Mouse (Mus musculus) thymus, adult 2 months (tissue): Measurements from ENCODE around the gene Lin37. TPM values are rescaled to one million over a fixed set of nuclear protein-coding genes. Genes with fewer than 3 reads are reported as not detected.
A peak's percentile ranks its signal among the peaks of the same experiment; 100 is the strongest.

Experiments used
- DNase-seq: peaks from one replicate; pipeline ENCODE4 v3.0.0; 2021
- H3K27ac ChIP-seq: fragments of 200-500 bp; 2 replicates; pipeline ENCODE4 v1.5.1; 2012; ENCODE audit warnings: low read length, control low read depth; ENCODE audit not compliant: control insufficient read depth, insufficient read depth
- H3K27me3 ChIP-seq: fragments of 200-500 bp; 2 replicates; pipeline ENCODE4 v1.6.1; 2012; ENCODE audit warnings: mild to moderate bottlenecking, low read length, moderate library complexity, mixed read lengths; ENCODE audit not compliant: control insufficient read depth, insufficient read depth
- H3K36me3 ChIP-seq: fragments of 200-500 bp; 2 replicates; pipeline ENCODE4 v1.6.1; 2012; ENCODE audit warnings: mild to moderate bottlenecking, low read length, moderate library complexity; ENCODE audit not compliant: control insufficient read depth, insufficient read depth
- H3K4me1 ChIP-seq: fragments of 200-500 bp; replicated peaks from 2 replicates; pipeline ENCODE4 v1.6.1; 2012; ENCODE audit warnings: low read length; ENCODE audit not compliant: control insufficient read depth, insufficient read depth
- H3K4me3 ChIP-seq: fragments of 200-500 bp; 2 replicates; pipeline ENCODE4 v1.5.1; 2012; ENCODE audit warnings: mild to moderate bottlenecking, low read length, control low read depth, moderate library complexity; ENCODE audit not compliant: control insufficient read depth, insufficient read depth
- CTCF ChIP-seq: fragments of 200-500 bp; IDR thresholded peaks from 2 replicates; pipeline ENCODE4 v1.5.1; 2012; ENCODE audit warnings: mild to moderate bottlenecking, control low read depth, low read length, moderate library complexity, borderline replicate concordance; ENCODE audit not compliant: control insufficient read depth, poor library complexity, insufficient read depth; ENCODE audit errors: extremely low read depth
- POLR2A ChIP-seq: fragments of 200-500 bp; IDR thresholded peaks from 2 replicates; pipeline ENCODE4 v1.6.1; 2012; ENCODE audit warnings: mild to moderate bottlenecking, low read length, control low read depth, moderate library complexity; ENCODE audit not compliant: control insufficient read depth, poor library complexity, insufficient read depth; ENCODE audit errors: extremely low read depth
- WGBS: fragments of 180-500 bp; shearing (Covaris S2); methylation state at CpG from one replicate; pipeline ENCODE4 v1.1.7; 2018; 5-methylcytosine and 5-hydroxymethylcytosine counted together
- polyA plus RNA-seq: library from polyadenylated mRNA; depleted of rRNA; stranded (reverse); fragments of >200 nt; gene quantifications from 2 replicates; pipeline ENCODE4 v1.2.3, GENCODE M21; 2012

Lin37 gene
- polyA plus RNA-seq, 1 experiment: 78.6 TPM

GRCm38 (mm10) chr7:30592772-30593423 is 33.3 kb upstream of the Lin37 start:
- Histone ChIP-seq H3K27me3 (no peaks in the 10 kb centered on the region), H3K36me3 (no peaks in the 10 kb centered on the region), H3K4me1 (0 out of 2 replicates have a peak, but pooled peaks cover 4% of the 10 kb centered on the region), H3K4me3 (no peak overlapping the region), H3K27ac (no peak overlapping the region)
- WGBS: 66% methylated on average over 5 of the region's 5 CpGs
- TF ChIP-seq POLR2A: no peak
- no peak for TF ChIP-seq CTCF
- no peak for DNase-seq

GRCm38 (mm10) chr7:30591605-30591951 is 31.9 kb upstream of the Lin37 start:
- 95% methylated on average over 4 of the region's 4 CpGs for WGBS
- no peak overlapping the region for H3K27ac ChIP-seq

GRCm38 (mm10) chr7:30590927-30591604 is 31.4 kb upstream of the Lin37 start:
- DNase-seq: no peak
- H3K4me1 ChIP-seq: peaks cover 10% of the 10 kb centered on the region
- no peak overlapping the region for H3K4me3 ChIP-seq
- no peak overlapping the region for H3K27ac ChIP-seq
- WGBS: 96% methylated on average over 9 of the region's 9 CpGs
- TF ChIP-seq CTCF (no peak), POLR2A (no peak)
- peaks cover 2% of the 10 kb centered on the region for H3K36me3 ChIP-seq
- H3K27me3 ChIP-seq: no peaks in the 10 kb centered on the region

More at GRCm38 (mm10) chr7:30591605-30591951, 31.9 kb upstream of the Lin37 start:
- Histone ChIP-seq H3K36me3 (no peaks in the 10 kb centered on the region), H3K4me3 (no peak overlapping the region), H3K27me3 (no peaks in the 10 kb centered on the region), H3K4me1 (peaks cover 10% of the 10 kb centered on the region)
- no peak for DNase-seq
- TF ChIP-seq CTCF (no peak), POLR2A (no peak)

GRCm38 (mm10) chr7:30589435-30590301 is 30.0 kb upstream of the Lin37 start:
- Histone ChIP-seq H3K4me1 (peaks cover 10% of the 10 kb centered on the region), H3K27ac (peak overlapping the region; percentile 24), H3K4me3 (peak overlapping the region; percentile 96), H3K27me3 (no peaks in the 10 kb centered on the region), H3K36me3 (peaks cover 16% of the 10 kb centered on the region)
- no peak for TF ChIP-seq POLR2A
- peak; percentile 84; the same call in 1 of the 2 replicates for TF ChIP-seq CTCF
- 34% methylated on average over 40 of the region's 40 CpGs for WGBS
- DNase-seq: peak; percentile 83

GRCm38 (mm10) chr7:30588676-30589434 is 29.2 kb upstream of the Lin37 start, which contains the start of gene Kmt2b:
Gene Kmt2b (minus strand): TSS chr7:30588726.
- Histone ChIP-seq H3K27ac (peak within 1 kb of the TSS; percentile 51), H3K36me3 (peaks cover 23% of the 10 kb centered on the region), H3K4me3 (peak within 1 kb of the TSS; percentile 98), H3K27me3 (no peaks in the 10 kb centered on the region), H3K4me1 (peaks cover 10% of the 10 kb centered on the region)
- under 1% methylated on average over 64 of the region's 68 CpGs for WGBS
- TF ChIP-seq POLR2A (peak; percentile 50; the same call in 1 of the 2 replicates), CTCF (0 out of 2 replicates have a peak, but pooled peaks have one; percentile 13)
- peak; percentile 91 for DNase-seq
